Mouse (Mus musculus) erythroblast, embryonic 14.5 days (primary cell): Measurements from ENCODE around the gene Olfr1283. TPM values are rescaled to one million over a fixed set of nuclear protein-coding genes. Genes with fewer than 3 reads are reported as not detected.
"Not testable (repeated sequence)": the region's sequence is repeated elsewhere in the genome, so short reads cannot be mapped to it uniquely, and the experiment has no call there.

Experiments used
- H3K27me3 ChIP-seq: 2 replicates; pipeline ENCODE4 v1.6.1; 2012; ENCODE audit warnings: inconsistent platforms; ENCODE audit not compliant: control insufficient read depth
- H3K36me3 ChIP-seq: 2 replicates; pipeline ENCODE4 v1.6.1; 2012; ENCODE audit warnings: mild to moderate bottlenecking, inconsistent platforms; ENCODE audit not compliant: control insufficient read depth
- H3K4me1 ChIP-seq: 2 replicates; pipeline ENCODE4 v1.6.1; 2012; ENCODE audit warnings: inconsistent platforms; ENCODE audit not compliant: control insufficient read depth
- H3K4me3 ChIP-seq: replicated peaks from 2 replicates; pipeline ENCODE3; 2012; ENCODE audit warnings: moderate library complexity, mild to moderate bottlenecking, inconsistent platforms
- H3K9me3 ChIP-seq: 2 replicates; pipeline ENCODE4 v1.6.1; 2012; ENCODE audit warnings: low read length, inconsistent platforms, mixed read lengths; ENCODE audit not compliant: control insufficient read depth
- GATA1 ChIP-seq: IDR thresholded peaks from 2 replicates; pipeline ENCODE4 v1.6.1; 2012; ENCODE audit warnings: low read length, inconsistent platforms, mixed read lengths
- TAL1 ChIP-seq: IDR thresholded peaks from 3 replicates; pipeline ENCODE4 v1.6.1; 2012; ENCODE audit warnings: low read length, inconsistent platforms, mixed read lengths
- polyA plus RNA-seq: library from polyadenylated mRNA; stranded (reverse); fragments of >175 nt; gene quantifications from 2 replicates; pipeline ENCODE4 v1.2.3, GENCODE M21; 2012

Gene Olfr1283
- not detected in 2 replicates for polyA plus RNA-seq

- Histone ChIP-seq H3K36me3 (no peaks in the 10 kb centered on the region), H3K4me3 (no peak within 1 kb of the TSS), H3K27me3 (no peaks in the 10 kb centered on the region), H3K9me3 (no peaks in the 10 kb centered on the region), H3K4me1 (no peaks in the 10 kb centered on the region)
- TF ChIP-seq TAL1 (no peak), GATA1 (no peak)
These were observed at the start of gene Olfr1283 for GRCm38 (mm10) chr2:111366490-111366889. Gene Olfr1283, plus strand, starts transcription at chr2:111366790.

- Histone ChIP-seq H3K27me3 (no peaks in the 10 kb centered on the region), H3K4me1 (no peaks in the 10 kb centered on the region), H3K36me3 (no peaks in the 10 kb centered on the region), H3K9me3 (no peaks in the 10 kb centered on the region), H3K4me3 (no peak within 1 kb of the TSS)
- no peak for TF ChIP-seq GATA1
- no peak for TF ChIP-seq TAL1
These were observed 40.4 kb upstream of the Olfr1283 start, which contains the start of gene Olfr1281 for GRCm38 (mm10) chr2:111326220-111326619. Gene Olfr1281, plus strand, starts transcription at chr2:111326520.

- not testable (repeated sequence) for H3K36me3 ChIP-seq, H3K27me3 ChIP-seq, H3K4me1 ChIP-seq, H3K4me3 ChIP-seq, H3K9me3 ChIP-seq
These were observed 32.9 kb upstream of the Olfr1283 start for GRCm38 (mm10) chr2:111333721-111334120.

GRCm38 (mm10) chr2:111335976-111336375 lies 30.6 kb upstream of the Olfr1283 start, which contains the start of gene Olfr1282:
Gene Olfr1282, minus strand, starts transcription at chr2:111336076.
- H3K4me1 ChIP-seq, result no peaks in the 10 kb centered on the region
- no peak for TF ChIP-seq GATA1
- TF ChIP-seq TAL1, result no peak
- H3K36me3 ChIP-seq, result no peaks in the 10 kb centered on the region
- 0 out of 2 replicates have a peak, but pooled peaks cover 2% of the 10 kb centered on the region for H3K9me3 ChIP-seq
- no peaks in the 10 kb centered on the region for H3K27me3 ChIP-seq
- no peak within 1 kb of the TSS for H3K4me3 ChIP-seq

- no peaks in the 10 kb centered on the region for H3K4me1 ChIP-seq
- TF ChIP-seq GATA1 (no peak), TAL1 (no peak)
- no peak within 1 kb of the TSS for H3K4me3 ChIP-seq
- peaks cover 4% of the 10 kb centered on the region for H3K9me3 ChIP-seq
- no peaks in the 10 kb centered on the region for H3K27me3 ChIP-seq
- H3K36me3 ChIP-seq, result no peaks in the 10 kb centered on the region
These were observed 8.6 kb downstream of the Olfr1283 start, which contains the start of gene Olfr1284 for GRCm38 (mm10) chr2:111375222-111375621. Gene Olfr1284, plus strand, starts transcription at chr2:111375522.

Other genes starting within 250 kb of the Olfr1283 start
- not detected in 2 replicates for gene Gm15130, start 213.9 kb upstream of the Olfr1283 start, polyA plus RNA-seq
- gene 4930430A15Rik, start 137.2 kb upstream of the Olfr1283 start, polyA plus RNA-seq, result not detected in 2 replicates
- gene Olfr1275, start 131.5 kb upstream of the Olfr1283 start, polyA plus RNA-seq, result not detected in 2 replicates
- not detected in 2 replicates for gene Olfr1276, start 112.3 kb upstream of the Olfr1283 start, polyA plus RNA-seq
- not detected in 2 replicates for gene Olfr1277, start 92.7 kb upstream of the Olfr1283 start, polyA plus RNA-seq
- gene Olfr1278, start 76.7 kb upstream of the Olfr1283 start, polyA plus RNA-seq, result not detected in 2 replicates
- not detected in 2 replicates for gene Olfr1279, start 66.2 kb upstream of the Olfr1283 start, polyA plus RNA-seq
- gene Olfr1280, start 52.8 kb upstream of the Olfr1283 start, polyA plus RNA-seq, result not detected in 2 replicates
- not detected in 2 replicates for gene Olfr1281, start 40.3 kb upstream of the Olfr1283 start, polyA plus RNA-seq
- not detected in 2 replicates for gene Olfr1282, start 30.7 kb upstream of the Olfr1283 start, polyA plus RNA-seq
- not detected in 2 replicates for gene Olfr1284, start 8.7 kb downstream of the Olfr1283 start, polyA plus RNA-seq
- not detected in 2 replicates for gene Olfr1286, start 56.3 kb downstream of the Olfr1283 start, polyA plus RNA-seq
- not detected in 2 replicates for gene Olfr1287, start 82.4 kb downstream of the Olfr1283 start, polyA plus RNA-seq
- gene Olfr1288, start 107.3 kb downstream of the Olfr1283 start, polyA plus RNA-seq, result not detected in 2 replicates
- not detected in 2 replicates for gene Olfr1289, start 114.0 kb downstream of the Olfr1283 start, polyA plus RNA-seq
- not detected in 2 replicates for gene Olfr1290, start 127.0 kb downstream of the Olfr1283 start, polyA plus RNA-seq
- 0.01 TPM in 1 of 2 replicates, not detected in the other for gene Olfr1291-ps1, start 130.4 kb downstream of the Olfr1283 start, polyA plus RNA-seq
- not detected in 2 replicates for gene Olfr1293-ps, start 158.4 kb downstream of the Olfr1283 start, polyA plus RNA-seq
- gene Olfr1294, start 173.5 kb downstream of the Olfr1283 start, polyA plus RNA-seq, result not detected in 2 replicates
- gene Olfr1295, start 202.9 kb downstream of the Olfr1283 start, polyA plus RNA-seq, result not detected in 2 replicates